Mouse (Mus musculus) liver, postnatal 0 days (tissue): ENCODE data around the gene Lgmn. TPM values are rescaled to one million over a fixed set of nuclear protein-coding genes. Genes with fewer than 3 reads are reported as not detected.

Experiments used
- ATAC-seq: fragments of 200-750 bp; cut with Nextera tagmentation; 2 replicates; pipeline ENCODE4 v1.8.0; 2017; ENCODE audit warnings: mild to moderate bottlenecking, moderate library complexity
- DNase-seq: peaks from one replicate; pipeline ENCODE4 v3.0.0-alpha.2; 2016
- H3K27ac ChIP-seq: fragments of 300-500 bp; sonication (generic); 2 replicates; pipeline ENCODE4 v1.5.1; 2014; ENCODE audit warnings: antibody characterized with exemption, moderate library complexity, mild to moderate bottlenecking, low read depth
- H3K27me3 ChIP-seq: fragments of 300-500 bp; sonication (generic); 2 replicates; pipeline ENCODE4 v1.6.1; 2014; ENCODE audit warnings: low read length, control low read depth, mixed read lengths; ENCODE audit not compliant: insufficient read depth
- H3K36me3 ChIP-seq: fragments of 300-500 bp; sonication (generic); replicated peaks from 2 replicates; pipeline ENCODE4 v1.6.1; 2014; ENCODE audit warnings: mild to moderate bottlenecking, control low read depth, low read length, moderate library complexity, mixed read lengths; ENCODE audit not compliant: insufficient read depth
- H3K4me1 ChIP-seq: fragments of 300-500 bp; sonication (generic); 2 replicates; pipeline ENCODE4 v1.6.1; 2014; ENCODE audit warnings: antibody characterized with exemption, mild to moderate bottlenecking, control low read depth; ENCODE audit not compliant: insufficient read depth
- H3K4me2 ChIP-seq: fragments of 300-500 bp; sonication (generic); 2 replicates; pipeline ENCODE4 v1.6.1; 2014; ENCODE audit warnings: low read depth, mild to moderate bottlenecking, low read length, moderate library complexity, mixed read lengths
- H3K4me3 ChIP-seq: fragments of 300-500 bp; sonication (generic); 2 replicates; pipeline ENCODE4 v1.5.1; 2014; ENCODE audit warnings: low read depth, low read length
- H3K9ac ChIP-seq: fragments of 300-500 bp; sonication (generic); replicated peaks from 2 replicates; pipeline ENCODE4 v1.6.1; 2014; ENCODE audit warnings: mild to moderate bottlenecking, moderate library complexity
- H3K9me3 ChIP-seq: fragments of 300-500 bp; sonication (generic); 2 replicates; pipeline ENCODE4 v1.6.1; 2016; ENCODE audit warnings: mild to moderate bottlenecking, control low read depth, low read length, mixed read lengths
- CTCF ChIP-seq: sonication (generic); IDR thresholded peaks from 2 replicates; pipeline ENCODE4 v1.5.1; 2016; ENCODE audit warnings: antibody characterized with exemption, low read depth
- EP300 ChIP-seq: IDR thresholded peaks from 2 replicates; pipeline ENCODE4 v1.6.1; 2016; ENCODE audit warnings: antibody characterized with exemption, low read depth, mild to moderate bottlenecking
- WGBS: fragments of 180-500 bp; shearing (Covaris S2); extraction: QIAGEN DNeasy Blood & Tissue Kit; methylation state at CpG from one replicate; pipeline ENCODE4 v1.1.7; 2014; ENCODE audit not compliant: insufficient replicate concordance; 5-methylcytosine and 5-hydroxymethylcytosine counted together
- polyA plus RNA-seq: library from polyadenylated mRNA; unstranded; fragments of >200 nt; fragmentation: Nextera tagmentation; extraction: Ambion mirVana; gene quantifications from 2 replicates; pipeline ENCODE4 v1.2.1, GENCODE M21; 2015

Lgmn gene
- polyA plus RNA-seq, 1 experiment from 2014 or later = 140 TPM

GRCm38 (mm10) chr12:102366126-102366816 lies 73.3 kb downstream of the Lgmn start:
- H3K9ac ChIP-seq = no peak overlapping the region
- WGBS = 77% methylated on average over 9 of the region's 9 CpGs
- peak overlapping the region; percentile 67 for H3K27ac ChIP-seq
- no peaks in the 10 kb centered on the region for H3K9me3 ChIP-seq
- H3K27me3 ChIP-seq = no peaks in the 10 kb centered on the region
- peaks cover 56% of the 10 kb centered on the region for H3K36me3 ChIP-seq
- DNase-seq (no peak), ATAC-seq (no peak)
- no peak overlapping the region for H3K4me3 ChIP-seq
- peaks cover 7% of the 10 kb centered on the region; the same call in 1 of the 2 replicates for H3K4me1 ChIP-seq
- H3K4me2 ChIP-seq = peak overlapping the region; percentile 23; the same call in 1 of the 2 replicates
- TF ChIP-seq EP300 (no peak), CTCF (no peak)

- peaks cover 7% of the 10 kb centered on the region; the same call in 1 of the 2 replicates for H3K4me1 ChIP-seq
- H3K36me3 ChIP-seq = peaks cover 59% of the 10 kb centered on the region
- DNase-seq = peak; percentile 36
- TF ChIP-seq EP300 (no peak), CTCF (no peak)
- no peak for ATAC-seq
- no peak overlapping the region for H3K4me3 ChIP-seq
- H3K9me3 ChIP-seq = no peaks in the 10 kb centered on the region
- no peak overlapping the region for H3K4me2 ChIP-seq
- no peak overlapping the region for H3K9ac ChIP-seq
- peak overlapping the region; percentile 67 for H3K27ac ChIP-seq
- H3K27me3 ChIP-seq = no peaks in the 10 kb centered on the region
- WGBS = 60% methylated on average over 7 of the region's 7 CpGs
Measured at GRCm38 (mm10) chr12:102365016-102365415, 74.6 kb downstream of the Lgmn start.

GRCm38 (mm10) chr12:102361189-102362161 lies 78.1 kb downstream of the Lgmn start:
- Histone ChIP-seq H3K9ac (no peak overlapping the region), H3K4me2 (no peak overlapping the region), H3K36me3 (peaks cover 60% of the 10 kb centered on the region), H3K27me3 (no peaks in the 10 kb centered on the region), H3K4me3 (no peak overlapping the region), H3K27ac (no peak overlapping the region), H3K4me1 (peaks cover 5% of the 10 kb centered on the region; the same call in 1 of the 2 replicates), H3K9me3 (no peaks in the 10 kb centered on the region)
- ATAC-seq (no peak), DNase-seq (no peak)
- TF ChIP-seq CTCF (no peak), EP300 (no peak)
- 76% methylated on average over 10 of the region's 10 CpGs for WGBS

GRCm38 (mm10) chr12:102359390-102359789 lies 80.2 kb downstream of the Lgmn start:
- H3K4me1 ChIP-seq = peaks cover under 1% of the 10 kb centered on the region
- no peak overlapping the region for H3K27ac ChIP-seq
- H3K4me2 ChIP-seq = no peak overlapping the region
- no peak for DNase-seq
- H3K36me3 ChIP-seq = peaks cover 51% of the 10 kb centered on the region
- WGBS = 58% methylated on average over 4 of the region's 4 CpGs
- ATAC-seq = no peak
- no peaks in the 10 kb centered on the region for H3K9me3 ChIP-seq
- no peak for TF ChIP-seq CTCF
- no peak for TF ChIP-seq EP300
- H3K9ac ChIP-seq = no peak overlapping the region
- no peak overlapping the region for H3K4me3 ChIP-seq
- no peaks in the 10 kb centered on the region for H3K27me3 ChIP-seq

GRCm38 (mm10) chr12:102356781-102357180 lies 82.8 kb downstream of the Lgmn start:
- Histone ChIP-seq H3K4me1 (peaks cover 8% of the 10 kb centered on the region), H3K4me2 (peak overlapping the region; percentile 44), H3K9ac (no peak overlapping the region), H3K27me3 (no peaks in the 10 kb centered on the region), H3K36me3 (peaks cover 48% of the 10 kb centered on the region), H3K27ac (peak overlapping the region; percentile 64), H3K9me3 (no peaks in the 10 kb centered on the region), H3K4me3 (peak overlapping the region; percentile 34)
- ATAC-seq = peak; percentile 30; the same call in 1 of the 2 replicates
- no peak for TF ChIP-seq CTCF
- no peak for TF ChIP-seq EP300
- DNase-seq = peak; percentile 50
- 69% methylated on average over 1 of the region's 1 CpGs for WGBS

- ATAC-seq = no peak
- Histone ChIP-seq H3K4me1 (peaks cover 8% of the 10 kb centered on the region), H3K9ac (no peak overlapping the region), H3K9me3 (no peaks in the 10 kb centered on the region), H3K27me3 (no peaks in the 10 kb centered on the region), H3K36me3 (peaks cover 44% of the 10 kb centered on the region), H3K4me2 (peak overlapping the region; percentile 44), H3K4me3 (peak overlapping the region; percentile 34), H3K27ac (peak overlapping the region; percentile 64)
- DNase-seq = no peak
- TF ChIP-seq CTCF (no peak), EP300 (no peak)
Measured at GRCm38 (mm10) chr12:102355784-102356183, 83.8 kb downstream of the Lgmn start.
